Mouse (Mus musculus) lung, adult 2 months (tissue): ENCODE measurements around the gene Csnk2a1.

Source experiments
- CTCF ChIP-seq: fragments of 200-500 bp; IDR thresholded peaks from 2 replicates; pipeline ENCODE4 v1.5.1; 2011; ENCODE audit warnings: mild to moderate bottlenecking, low read length, control low read depth; ENCODE audit not compliant: insufficient read depth
- POLR2A ChIP-seq: fragments of 200-500 bp; IDR thresholded peaks from 2 replicates; pipeline ENCODE4 v1.6.1; 2011; ENCODE audit warnings: low read depth, mild to moderate bottlenecking, control low read depth, low read length, borderline replicate concordance; ENCODE audit errors: extremely low read depth

GRCm38 (mm10) chr2:152313926-152314325 is 87.3 kb downstream of the Csnk2a1 start:
- TF ChIP-seq CTCF, result no peak
- no peak for TF ChIP-seq POLR2A
